Mouse (Mus musculus) testis, adult 2 months (tissue): Measurements from ENCODE around the gene Hist1h2ae.
"Not testable (repeated sequence)": the region's sequence is repeated elsewhere in the genome, so short reads cannot be mapped to it uniquely, and the experiment has no call there.

Source experiments
- CTCF ChIP-seq: fragments of 200-500 bp; IDR thresholded peaks from 2 replicates; pipeline ENCODE4 v1.5.1; 2012; ENCODE audit warnings: low read depth, mild to moderate bottlenecking, inconsistent platforms, low read length, moderate library complexity; ENCODE audit not compliant: control insufficient read depth, insufficient read depth, insufficient replicate concordance
- POLR2A ChIP-seq: fragments of 200-500 bp; IDR thresholded peaks from 2 replicates; pipeline ENCODE4 v1.6.1; 2012; ENCODE audit warnings: low read depth, mild to moderate bottlenecking, inconsistent platforms, low read length, moderate library complexity; ENCODE audit not compliant: control insufficient read depth

DNA sequence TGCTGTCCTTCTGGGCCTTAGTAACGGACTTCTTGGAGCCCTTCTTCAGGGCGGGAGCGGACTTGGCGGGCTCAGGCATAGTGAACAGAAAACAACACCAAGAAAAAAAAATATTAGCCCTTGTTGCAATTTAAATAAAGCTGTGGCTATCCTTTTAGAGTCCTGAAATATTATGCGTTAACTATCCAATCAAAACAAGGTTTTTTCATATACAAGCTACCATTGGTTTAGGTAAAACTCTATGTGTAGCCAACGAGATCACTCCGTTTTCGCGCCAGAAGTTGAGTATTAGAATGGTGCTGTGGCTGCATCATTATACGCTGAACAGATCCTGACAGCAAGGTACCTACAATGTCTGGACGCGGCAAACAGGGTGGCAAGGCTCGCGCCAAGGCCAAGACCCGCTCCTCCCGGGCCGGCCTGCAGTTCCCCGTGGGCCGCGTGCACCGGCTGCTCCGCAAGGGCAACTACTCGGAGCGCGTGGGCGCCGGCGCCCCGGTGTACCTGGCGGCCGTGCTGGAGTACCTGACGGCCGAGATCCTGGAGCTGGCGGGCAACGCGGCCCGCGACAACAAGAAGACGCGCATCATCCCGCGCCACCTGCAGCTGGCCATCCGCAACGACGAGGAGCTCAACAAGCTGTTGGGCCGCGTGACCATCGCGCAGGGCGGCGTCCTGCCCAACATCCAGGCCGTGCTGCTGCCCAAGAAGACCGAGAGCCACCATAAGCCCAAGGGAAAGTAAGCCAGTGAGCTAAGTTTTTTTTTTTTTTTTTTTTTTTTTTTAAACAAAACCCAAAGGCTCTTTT, 37.3 kb downstream of the Hist1h2ae start, which contains the start of gene Hist1h2af:
- TF ChIP-seq CTCF, POLR2A: not testable (repeated sequence)
